Mouse (Mus musculus): ENCODE data around the gene Mrgprf.
A peak's percentile ranks its signal among the peaks of the same experiment; 100 is the strongest.

The Mrgprf gene

DNA sequence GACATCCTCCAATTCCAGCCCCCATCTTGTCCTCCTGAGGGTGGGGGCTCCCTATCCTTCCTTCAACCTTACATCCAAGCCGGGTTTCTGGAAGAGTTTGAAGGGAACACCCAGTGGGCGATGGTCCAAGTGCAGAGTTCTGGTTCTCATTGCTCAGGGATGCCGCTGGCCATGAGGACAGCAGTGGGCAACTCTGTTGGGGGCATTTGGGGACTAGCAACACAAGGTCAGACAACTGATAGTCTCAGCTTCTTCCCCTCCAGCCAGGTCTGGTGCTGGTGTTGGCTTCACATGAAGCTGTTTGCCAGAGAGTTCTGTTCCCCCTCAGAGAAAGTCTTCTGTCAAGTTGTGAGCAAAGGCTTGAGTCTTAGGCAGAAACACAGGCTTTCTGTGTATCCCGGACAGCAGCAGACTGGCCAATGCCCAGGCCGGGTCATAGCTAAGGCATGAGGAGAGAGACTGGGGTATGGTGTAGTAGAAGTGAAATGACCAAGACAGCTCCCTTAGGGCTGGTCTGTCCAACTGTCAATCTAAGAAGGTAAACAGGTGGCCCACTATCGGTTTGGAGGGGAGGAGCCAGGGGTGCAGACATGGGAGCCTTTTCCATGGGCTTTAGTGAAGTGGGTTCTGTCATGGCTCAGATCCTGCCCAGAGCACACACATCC lies 845 bp downstream of the Mrgprf start:
- DNase-seq = no peak

DNA sequence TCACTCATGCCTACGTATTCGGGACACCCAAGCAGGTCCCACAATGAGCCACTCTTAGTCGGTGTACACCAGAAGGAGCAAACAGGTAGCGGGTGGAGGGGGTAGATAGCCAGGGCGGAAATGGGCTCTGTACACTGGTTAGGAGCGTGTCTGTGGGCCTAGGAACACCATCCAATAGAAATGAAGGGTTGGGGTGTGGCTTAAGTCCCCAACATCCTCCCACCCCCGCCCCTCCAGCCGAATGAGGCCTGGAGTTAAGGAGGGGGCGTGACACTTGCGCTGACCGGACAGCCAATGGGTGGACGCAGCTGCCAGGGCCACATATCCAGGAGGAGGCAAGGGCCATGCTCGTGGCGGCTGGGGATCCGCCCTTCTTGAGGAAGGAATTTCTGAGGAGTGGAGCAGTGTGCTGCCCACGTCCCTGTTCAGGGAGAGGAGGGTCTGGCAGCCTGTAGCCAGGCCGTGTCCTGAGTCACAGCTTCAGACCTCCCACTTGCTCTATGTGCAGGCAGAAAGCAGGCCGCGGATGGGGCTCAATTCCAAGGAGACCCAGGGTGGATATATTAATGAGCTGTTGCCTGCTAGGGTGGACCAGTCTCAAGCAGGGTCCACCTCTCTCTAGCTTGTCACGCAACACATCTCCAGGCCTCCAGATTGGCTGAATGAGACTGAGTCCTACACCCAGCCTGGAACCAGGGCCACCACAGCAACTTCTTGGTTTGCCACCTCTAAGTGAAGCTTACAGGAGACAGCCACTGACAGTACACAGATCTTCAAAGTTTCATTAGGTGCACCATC lies 2.1 kb downstream of the Mrgprf start:
- peak; percentile 35 for DNase-seq

DNA sequence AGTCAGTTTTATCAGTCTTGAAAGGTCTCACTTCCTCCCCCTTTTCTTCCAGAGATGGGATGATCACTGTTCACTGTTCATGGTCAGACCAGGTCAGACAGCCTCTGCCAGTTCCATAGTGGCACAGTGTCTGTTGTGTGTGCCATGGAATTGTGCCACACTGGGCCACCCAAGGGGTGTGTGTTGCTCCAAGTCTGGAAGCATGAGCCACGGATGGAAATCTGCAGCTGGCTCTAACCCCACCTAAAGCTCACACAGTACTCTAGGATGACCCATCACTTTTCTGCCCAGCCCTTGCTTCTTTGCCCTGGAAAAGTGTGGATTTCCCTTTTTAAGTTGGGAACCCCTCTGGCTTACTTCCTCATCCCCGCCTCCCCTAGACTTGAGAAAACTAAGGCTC lies 3.5 kb downstream of the Mrgprf start:
- DNase-seq = no peak

DNA sequence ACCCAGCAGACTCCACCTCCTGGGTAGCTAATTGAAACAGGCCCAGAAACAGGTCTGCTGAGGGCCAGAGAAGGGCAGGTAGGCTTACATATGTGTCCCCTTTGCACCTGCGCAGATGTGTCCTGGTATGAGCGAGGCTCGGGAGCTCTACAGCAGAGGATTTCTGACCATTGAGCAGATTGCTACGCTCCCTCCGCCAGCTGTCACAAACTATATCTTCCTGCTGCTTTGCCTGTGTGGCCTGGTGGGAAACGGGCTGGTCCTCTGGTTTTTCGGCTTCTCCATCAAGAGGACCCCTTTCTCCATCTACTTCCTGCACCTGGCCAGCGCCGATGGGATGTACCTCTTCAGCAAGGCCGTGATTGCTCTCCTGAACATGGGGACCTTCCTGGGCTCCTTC lies 7.0 kb downstream of the Mrgprf start:
- DNase-seq = no peak

DNA sequence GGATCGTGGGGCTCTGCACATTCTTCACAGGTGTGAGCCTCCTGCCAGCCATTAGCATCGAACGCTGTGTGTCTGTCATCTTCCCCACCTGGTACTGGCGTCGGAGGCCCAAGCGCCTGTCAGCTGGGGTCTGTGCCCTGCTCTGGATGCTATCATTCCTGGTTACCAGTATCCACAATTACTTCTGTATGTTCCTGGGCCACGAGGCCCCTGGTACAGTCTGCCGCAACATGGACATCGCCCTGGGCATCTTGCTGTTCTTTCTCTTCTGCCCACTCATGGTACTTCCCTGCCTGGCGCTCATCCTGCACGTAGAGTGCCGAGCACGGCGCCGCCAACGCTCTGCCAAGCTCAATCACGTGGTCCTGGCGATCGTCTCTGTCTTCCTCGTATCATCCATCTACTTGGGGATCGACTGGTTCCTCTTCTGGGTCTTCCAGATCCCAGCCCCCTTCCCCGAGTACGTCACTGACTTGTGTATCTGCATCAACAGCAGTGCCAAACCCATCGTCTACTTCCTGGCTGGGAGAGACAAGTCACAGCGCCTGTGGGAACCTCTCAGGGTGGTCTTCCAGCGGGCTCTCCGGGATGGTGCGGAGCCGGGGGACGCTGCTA lies 7.5 kb downstream of the Mrgprf start:
- no peak for DNase-seq

DNA sequence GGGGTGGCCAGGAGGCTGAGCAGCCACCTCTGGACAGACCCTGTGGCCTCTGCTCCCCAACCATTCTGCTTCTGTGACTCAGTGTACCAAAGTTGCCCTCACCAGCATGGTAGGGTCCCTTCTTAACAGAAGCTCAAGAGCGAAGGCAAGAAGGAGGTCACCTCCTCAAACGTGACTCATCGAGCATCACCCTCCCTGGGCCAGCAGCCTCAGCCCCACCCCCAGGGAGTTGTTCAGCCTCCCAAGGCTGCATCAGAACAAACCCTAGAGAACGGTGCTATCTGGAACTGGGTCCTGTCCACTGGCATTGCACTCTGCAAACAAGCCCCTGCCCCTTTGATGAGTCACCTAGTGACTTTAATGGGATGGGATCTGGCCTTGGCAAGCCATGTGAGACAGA lies 8.2 kb downstream of the Mrgprf start:
- DNase-seq = no peak

DNA sequence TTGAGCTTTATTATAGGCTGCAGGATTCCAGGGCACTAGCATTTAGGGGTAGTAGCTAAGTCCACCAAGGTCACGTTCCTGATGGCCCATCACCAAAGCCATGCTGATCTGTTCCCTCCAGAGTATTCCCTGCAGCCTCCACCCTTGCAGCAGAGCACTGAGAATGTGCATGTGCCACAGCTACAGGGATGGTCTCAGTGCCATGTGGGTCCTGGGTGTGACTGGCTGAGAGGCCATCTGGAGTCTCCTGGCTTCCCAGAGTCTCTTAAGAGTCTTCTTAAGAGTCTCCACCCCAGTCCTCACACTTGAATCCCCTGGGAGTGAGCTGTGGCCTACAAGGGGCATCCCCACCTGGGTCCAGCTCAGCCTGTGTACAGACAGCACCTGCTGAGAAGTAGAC lies 9.2 kb downstream of the Mrgprf start:
- no peak for DNase-seq

DNA sequence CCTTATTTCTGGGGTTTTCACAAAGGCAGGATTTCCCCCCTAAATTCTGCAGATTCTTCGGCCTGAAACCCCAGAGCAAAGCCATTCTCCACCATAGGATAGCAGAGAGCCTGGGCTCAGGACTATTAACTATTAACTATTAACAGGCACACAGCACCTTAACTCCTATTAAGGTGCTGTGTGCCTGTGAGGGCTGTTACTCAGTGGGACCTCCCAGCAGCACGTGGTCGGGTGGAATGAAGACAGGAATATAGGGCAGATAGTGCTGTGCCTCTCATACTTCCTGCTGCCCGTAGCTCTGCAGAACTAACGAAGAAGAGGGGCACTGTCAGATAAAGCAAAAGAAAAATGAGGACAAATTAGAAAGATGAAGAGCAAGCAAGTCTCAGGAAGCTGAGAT lies 9.9 kb downstream of the Mrgprf start:
- DNase-seq = no peak

DNA sequence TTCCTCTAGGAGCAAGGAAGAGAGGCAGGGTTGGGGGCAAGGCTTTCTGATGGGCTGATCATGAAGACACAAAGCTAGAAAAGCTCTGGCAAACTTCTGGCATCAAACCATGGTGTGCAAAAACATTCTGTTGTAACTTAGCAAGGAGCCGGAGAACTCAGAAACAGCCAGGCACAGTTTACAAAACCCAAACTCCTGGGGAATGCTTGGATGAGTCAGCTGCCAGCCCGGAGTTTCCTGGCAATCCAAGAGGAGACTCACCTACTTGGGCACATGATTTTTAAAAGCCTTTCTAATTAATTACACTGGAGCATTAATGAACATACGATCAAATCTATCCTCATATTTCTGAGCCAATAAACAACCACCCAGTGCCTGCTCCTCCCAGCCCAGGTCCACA lies 11.5 kb downstream of the Mrgprf start:
- no peak for DNase-seq

DNA sequence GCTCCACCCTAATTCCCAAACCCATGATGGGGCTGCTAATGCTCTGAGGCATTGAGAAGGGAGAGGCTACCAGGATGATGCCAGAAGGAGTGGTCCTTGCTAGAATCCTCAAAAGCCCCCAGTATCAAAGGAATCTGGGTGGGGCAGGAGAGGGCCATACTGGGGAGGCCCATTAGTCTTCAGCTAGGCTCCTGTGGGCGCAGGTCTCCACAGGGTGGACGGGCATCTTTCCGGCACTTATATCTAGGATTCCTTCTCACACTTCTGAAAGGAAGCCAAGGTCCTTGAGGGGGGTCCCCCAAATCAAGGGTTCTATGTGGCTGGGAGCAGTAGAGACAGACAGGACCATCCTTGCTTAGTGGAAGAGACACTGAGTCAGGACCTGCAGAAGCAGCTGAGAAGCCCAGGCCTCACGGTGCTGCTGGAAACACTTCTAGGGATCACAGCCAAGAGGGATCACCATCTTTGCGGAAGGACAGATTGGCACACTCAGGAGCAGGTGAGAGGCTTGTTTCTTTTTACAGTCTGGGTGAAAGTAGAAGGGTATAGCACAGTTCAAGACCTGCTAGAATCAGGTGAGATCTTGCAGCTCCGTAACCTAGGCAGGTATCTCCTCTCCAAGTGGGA lies 14.3 kb downstream of the Mrgprf start, which contains the start of gene Mrgprd:
TSS of gene Mrgprd (plus strand) at position 51 of the 627 bp plus-strand sequence.
- no peak for DNase-seq

DNA sequence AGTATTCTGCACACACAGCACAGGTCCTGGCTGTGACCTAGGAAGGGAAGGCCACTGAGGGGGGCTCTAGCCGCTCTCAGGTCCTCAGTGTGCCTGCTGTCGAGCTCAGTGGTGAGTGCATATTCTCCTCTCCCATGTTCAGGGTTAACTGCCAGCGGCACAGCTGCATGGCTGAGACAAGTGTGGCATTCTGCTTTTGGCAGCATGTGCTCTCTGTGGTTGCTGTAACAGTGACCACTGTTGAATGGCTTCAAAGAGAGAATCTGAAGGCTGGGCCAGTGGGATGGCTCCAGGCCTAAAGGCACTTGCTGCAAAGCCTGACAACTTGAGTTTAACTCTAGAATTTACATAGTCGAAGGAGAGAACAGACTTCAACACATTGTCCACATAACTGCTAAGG lies 16.9 kb downstream of the Mrgprf start:
- no peak for DNase-seq

DNA sequence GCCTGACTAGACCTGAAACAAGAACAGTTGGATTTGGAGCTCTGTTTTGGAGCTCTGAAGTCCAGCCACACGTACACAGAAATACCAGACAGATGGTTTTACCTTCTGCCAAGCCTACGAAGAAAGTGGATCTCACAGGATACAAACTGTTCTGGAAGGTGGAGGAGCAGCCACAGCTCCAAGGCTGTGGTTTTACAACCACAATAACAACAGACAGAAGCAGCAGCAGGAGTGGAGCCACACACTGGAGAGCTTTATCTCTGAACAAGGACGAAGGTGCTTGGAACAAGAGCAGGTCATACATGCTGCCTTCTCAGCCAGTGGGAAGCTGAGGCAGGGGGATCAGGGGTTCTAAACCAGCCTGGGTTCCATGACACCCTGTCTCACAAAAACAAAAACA lies 18.9 kb downstream of the Mrgprf start:
- no peak for DNase-seq

DNA sequence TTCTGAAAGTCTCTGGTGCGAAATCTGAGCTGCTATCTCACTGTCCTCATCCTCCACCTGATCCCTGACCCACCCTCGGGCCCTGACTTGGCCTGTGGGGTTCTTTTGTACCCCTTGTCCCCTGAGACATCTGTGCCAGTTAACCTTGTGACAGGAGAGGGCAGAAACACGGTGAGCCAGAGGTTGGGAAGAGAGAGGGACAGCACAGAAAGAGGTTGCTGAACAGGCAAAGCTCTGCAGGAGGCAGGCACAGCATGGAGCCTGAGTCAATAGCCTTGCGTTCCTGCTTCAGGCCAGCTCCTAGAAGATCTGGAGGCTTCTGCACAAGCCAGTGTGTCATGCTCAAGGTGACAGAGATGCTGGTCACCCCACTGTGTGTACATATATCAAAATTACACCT lies 23.0 kb downstream of the Mrgprf start:
- DNase-seq = no peak

DNA sequence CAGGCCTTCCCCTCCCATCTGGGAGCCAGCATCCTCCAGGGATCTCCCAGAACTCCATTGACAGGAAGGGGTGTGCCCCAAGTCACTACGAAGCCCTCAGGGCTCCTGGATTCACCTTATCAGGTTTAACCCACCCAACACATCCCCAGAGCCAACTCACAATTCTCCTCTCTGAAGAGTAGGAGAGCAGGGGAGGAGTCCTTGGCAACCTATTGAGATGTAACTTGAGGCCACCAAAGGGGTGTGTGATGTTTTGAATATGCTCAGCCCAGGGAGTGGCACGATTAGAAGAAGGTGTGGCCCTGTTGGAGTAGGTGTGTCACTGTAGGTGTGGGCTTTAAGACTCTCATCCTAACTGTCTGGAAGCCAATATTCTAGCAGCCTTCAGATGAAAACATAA lies 25.1 kb downstream of the Mrgprf start:
- no peak for DNase-seq

DNA sequence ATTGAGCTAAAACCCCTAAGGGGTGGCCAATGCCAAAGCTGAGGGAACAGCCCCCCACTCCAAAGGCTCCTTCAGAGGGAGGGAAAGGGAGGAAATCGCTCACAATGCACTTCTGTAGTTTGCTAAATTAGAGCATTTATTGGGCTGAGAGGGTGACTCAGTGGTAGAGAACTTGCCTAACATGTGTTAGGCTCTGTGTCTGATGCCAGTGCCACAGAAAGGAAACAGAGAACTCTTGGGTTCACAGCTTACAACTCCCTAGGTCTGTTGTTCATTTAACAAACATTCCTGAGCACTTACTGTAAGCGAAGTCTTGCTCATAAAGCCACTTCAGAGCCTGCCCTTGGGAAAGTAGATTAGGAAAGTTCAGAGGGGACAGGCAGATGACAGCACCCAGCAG lies 29.4 kb downstream of the Mrgprf start:
- no peak for DNase-seq

DNA sequence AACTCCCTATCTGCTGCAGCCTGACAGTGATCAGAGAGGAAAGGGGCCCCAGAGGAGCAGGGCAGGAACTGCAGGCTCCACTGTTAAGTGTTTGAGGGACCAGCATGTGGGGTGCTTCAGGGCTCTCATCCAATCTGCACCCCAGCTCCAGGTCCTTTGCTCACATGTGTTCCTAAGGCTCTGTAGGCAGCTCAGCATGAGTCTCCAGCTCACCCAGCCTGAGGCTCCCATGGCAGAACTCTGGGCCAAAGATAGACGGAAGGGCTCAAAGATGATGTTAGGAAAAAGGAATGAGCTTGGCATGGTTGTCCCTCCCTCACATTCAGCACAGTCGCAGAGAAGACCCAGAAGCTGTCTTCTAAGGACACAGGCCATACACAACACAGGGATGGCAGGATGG lies 30.0 kb downstream of the Mrgprf start:
- DNase-seq = no peak

DNA sequence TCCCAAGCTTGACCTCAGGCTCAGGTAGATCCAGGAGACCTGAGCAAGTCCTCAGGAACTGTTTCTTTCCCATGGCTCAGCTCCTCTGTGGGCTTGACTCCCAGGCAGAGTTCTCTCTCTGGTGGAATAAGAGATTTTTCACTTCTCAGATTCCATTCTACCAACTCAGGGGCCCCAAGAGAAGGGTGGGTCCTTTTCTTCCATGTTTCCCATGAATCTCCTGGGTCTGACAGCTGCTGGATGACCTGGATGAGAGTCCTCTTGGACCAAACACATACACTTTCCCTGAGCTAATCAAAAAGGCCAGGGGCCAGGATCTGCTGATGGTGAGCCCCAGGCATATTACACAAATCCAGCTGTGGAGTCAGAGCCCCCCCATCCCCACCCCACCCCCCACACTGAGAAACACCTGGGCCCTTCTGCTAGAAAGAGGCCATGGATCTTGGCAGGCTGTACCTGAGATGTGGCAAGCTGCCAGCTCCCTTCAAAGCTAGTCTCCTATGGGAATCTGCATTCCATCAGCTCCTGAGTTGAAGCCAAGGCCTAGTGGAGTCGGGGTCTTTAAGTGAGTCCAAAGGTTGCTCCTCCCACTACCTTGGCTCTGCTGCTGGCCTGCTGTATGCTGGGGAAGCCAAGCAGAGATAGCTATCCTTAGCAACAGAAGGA lies 31.9 kb downstream of the Mrgprf start:
- DNase-seq = no peak

DNA sequence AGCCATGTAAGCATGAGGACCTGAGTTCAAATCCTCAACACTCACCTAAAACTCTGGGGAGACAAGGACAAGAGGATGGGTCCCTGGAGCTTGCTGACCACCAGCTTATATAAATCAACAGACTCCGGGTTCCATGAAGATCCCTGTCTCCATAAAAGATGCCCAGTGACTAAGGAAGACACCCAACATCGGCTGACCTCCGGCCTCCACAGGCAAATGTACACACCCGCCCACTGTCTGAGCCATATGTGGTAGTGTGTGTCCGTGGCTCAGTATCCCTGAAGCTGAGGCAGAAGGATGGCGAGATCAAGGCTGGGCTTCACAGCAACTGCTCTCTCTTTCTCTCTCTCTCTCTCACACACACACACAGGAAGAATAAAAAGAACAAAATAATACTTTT lies 33.3 kb downstream of the Mrgprf start:
- no peak for DNase-seq

DNA sequence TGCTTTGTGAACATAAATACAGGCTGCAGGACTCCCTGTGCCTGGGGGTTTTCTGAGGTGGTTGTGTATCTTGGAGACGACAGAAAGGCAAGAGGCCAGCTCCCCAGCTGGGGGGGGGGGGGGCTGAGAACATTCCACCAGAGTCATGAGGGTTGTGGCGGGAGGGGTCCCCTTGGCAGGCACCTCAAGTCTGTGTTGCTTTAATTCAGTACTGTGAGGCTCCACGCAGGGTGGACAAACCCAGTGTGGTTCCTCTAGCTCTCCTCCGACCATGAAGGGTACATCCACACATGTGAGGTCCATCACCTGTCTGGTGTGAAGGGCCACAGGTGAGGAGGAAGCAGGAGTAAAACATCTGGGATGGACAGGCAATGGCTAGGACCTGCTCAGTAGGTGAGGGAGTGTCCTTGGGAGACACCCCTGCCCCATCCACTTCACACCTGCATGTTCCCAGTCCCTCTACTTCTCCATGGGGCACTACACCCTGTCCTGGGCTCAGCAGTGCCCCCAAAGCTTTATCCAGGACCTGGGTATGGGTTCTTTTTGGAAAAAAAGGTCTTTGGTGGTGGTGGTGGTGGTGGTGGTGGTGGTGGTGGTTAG lies 33.9 kb downstream of the Mrgprf start:
- DNase-seq = no peak

DNA sequence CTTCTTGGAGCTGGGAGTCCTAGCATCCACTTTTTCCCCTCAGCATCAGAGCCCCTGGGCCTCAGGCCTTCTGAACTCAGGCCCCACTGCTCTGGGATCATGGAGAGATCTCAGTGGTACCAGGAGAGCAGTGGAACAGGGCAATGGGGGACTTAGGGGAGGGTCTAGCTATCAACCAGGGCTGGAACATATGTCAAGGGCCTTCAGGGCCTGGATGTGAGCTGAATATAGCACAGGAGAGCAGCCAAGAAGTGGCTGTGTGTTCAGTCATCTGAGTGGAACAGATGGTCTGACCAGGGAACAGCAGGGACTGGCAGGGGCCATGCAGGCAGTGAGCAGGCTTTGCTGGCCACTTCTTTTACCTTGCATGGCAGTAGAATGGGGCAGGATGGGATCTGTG lies 34.6 kb downstream of the Mrgprf start:
- DNase-seq = no peak

DNA sequence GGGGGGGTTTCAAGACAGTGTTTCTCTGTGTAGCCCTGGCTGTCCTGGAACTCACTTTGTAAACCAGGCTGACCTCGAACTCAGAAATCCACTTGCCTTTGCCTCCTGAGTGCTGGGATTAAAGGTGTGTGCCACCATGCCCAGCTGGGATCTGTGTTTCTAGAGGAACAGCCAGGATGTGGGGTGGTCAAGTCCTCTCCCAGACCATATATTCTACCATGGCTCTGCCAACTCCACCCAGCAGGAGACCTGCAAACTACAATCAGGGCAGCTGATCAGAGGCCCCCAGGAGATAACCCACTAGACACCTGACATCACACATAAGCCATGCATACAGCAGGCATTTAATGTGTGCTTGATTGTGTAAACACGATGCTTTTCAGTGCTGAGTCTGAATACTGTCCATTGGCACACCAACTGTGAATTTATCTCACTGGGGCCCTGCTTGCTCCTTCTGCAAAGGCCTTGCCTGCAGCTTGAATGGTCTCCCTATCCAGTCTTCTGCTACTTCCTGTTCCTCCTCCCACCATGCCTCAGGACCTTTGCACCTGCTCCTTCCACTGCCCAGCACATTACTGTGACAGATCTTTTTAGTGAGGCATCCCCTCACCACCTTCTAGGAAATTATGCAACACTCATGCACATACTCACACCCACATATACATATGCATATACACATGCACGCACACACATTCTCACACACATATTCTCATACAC lies 35.1 kb downstream of the Mrgprf start:
- no peak for DNase-seq

DNA sequence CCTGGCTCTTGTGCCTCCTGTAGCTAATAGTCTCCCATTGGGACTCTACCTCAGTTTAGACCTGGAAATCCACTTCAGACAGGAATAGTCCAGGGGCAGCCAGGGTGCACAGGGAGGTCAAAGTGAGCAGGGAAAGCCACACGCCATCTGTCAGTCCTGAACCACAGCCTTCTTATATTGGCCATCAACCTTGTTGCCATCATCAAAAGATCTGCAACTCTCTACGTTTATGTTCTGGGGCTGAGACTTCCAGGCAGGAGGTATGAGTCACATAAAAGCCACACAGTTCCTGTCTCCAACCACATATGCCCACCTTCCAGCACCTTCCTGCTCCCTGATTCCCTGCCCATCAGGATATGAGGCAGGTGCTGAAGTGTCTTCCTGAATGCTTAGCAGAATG lies 37.3 kb downstream of the Mrgprf start:
- no peak for DNase-seq

Data from kidney, adult 9 months (tissue).